Mouse (Mus musculus): ENCODE results near the gene Haao. TPM values are rescaled to one million over a fixed set of nuclear protein-coding genes. Genes with fewer than 3 reads are reported as not detected.

The Haao gene
- polyA plus RNA-seq, 1 experiment from 2014 or later, result 0.20 TPM

Other genes with a start within 250 kb of the Haao start
- 0.06 TPM in 1 of 2 replicates, not detected in the other for gene Kcng3, start 216.1 kb downstream of the Haao start, polyA plus RNA-seq (2016; fragmentation: Nextera tagmentation; extraction: Ambion mirVana)
- gene Mta3, start 141.8 kb downstream of the Haao start, polyA plus RNA-seq (2016; fragmentation: Nextera tagmentation; extraction: Ambion mirVana), result 49.2 and 49.7 TPM in 2 replicates